Mouse (Mus musculus) forebrain, embryonic 15.5 days (tissue): ENCODE results near the gene Myo3b. TPM values are rescaled to one million over a fixed set of nuclear protein-coding genes. Genes with fewer than 3 reads are reported as not detected.

Experiments
- ATAC-seq: fragments of 200-750 bp; cut with Nextera tagmentation; replicated peaks from 2 replicates; pipeline ENCODE4 v1.8.0; 2017; ENCODE audit warnings: mild to moderate bottlenecking, moderate TSS enrichment, moderate library complexity
- H3K27ac ChIP-seq: fragments of 300-500 bp; sonication (generic); replicated peaks from 2 replicates; pipeline ENCODE4 v1.5.1; 2015; ENCODE audit warnings: mild to moderate bottlenecking, inconsistent platforms
- H3K27me3 ChIP-seq: fragments of 300-500 bp; sonication (generic); 2 replicates; pipeline ENCODE4 v1.6.1; 2015; ENCODE audit warnings: inconsistent platforms
- H3K36me3 ChIP-seq: fragments of 300-500 bp; sonication (generic); 2 replicates; pipeline ENCODE4 v1.6.1; 2015; ENCODE audit warnings: mild to moderate bottlenecking, inconsistent platforms
- H3K4me1 ChIP-seq: fragments of 300-500 bp; sonication (generic); 2 replicates; pipeline ENCODE4 v1.6.1; 2015; ENCODE audit warnings: inconsistent platforms
- H3K4me2 ChIP-seq: fragments of 300-500 bp; sonication (generic); replicated peaks from 2 replicates; pipeline ENCODE4 v1.6.1; 2015; ENCODE audit warnings: mild to moderate bottlenecking, inconsistent platforms
- H3K4me3 ChIP-seq: fragments of 300-500 bp; sonication (generic); 2 replicates; pipeline ENCODE4 v1.5.1; 2015; ENCODE audit warnings: mild to moderate bottlenecking, inconsistent platforms
- H3K9ac ChIP-seq: fragments of 300-500 bp; sonication (generic); replicated peaks from 2 replicates; pipeline ENCODE4 v1.6.1; 2015; ENCODE audit warnings: mild to moderate bottlenecking, inconsistent platforms
- H3K9me3 ChIP-seq: fragments of 300-500 bp; sonication (generic); 2 replicates; pipeline ENCODE4 v1.6.1; 2016; ENCODE audit warnings: inconsistent platforms
- WGBS: fragments of 180-500 bp; shearing (Covaris S2); methylation state at CpG from one replicate; pipeline ENCODE4 v1.1.7; 2015; ENCODE audit warnings: mixed read lengths; 5-methylcytosine and 5-hydroxymethylcytosine counted together
- polyA plus RNA-seq: library from polyadenylated mRNA; unstranded; fragments of >200 nt; fragmentation: Nextera tagmentation; extraction: Ambion mirVana; gene quantifications from 2 replicates; pipeline ENCODE4 v1.2.1, GENCODE M21; 2015

Myo3b gene
- polyA plus RNA-seq, 1 experiment from 2014 or later: 0.24 TPM

DNA sequence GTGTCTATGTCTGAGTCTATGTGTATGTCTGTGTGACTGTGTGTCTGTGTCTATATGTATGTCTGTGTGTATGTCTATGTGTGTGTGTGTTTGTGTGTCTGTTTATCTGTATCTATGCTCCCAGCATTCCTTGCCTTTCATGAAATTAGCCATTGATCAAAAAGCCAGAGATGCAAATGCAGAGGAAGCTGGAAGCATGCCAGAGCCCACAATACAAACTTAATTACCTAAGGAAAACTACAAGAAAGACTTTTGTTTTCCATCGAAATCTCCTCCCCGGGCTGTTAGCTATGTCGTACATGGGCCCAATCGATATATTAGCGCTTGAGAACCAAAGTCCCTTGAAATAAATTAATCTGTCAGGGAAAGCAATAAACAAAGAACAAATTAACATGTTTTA, 367.9 kb downstream of the Myo3b start:
- Histone ChIP-seq H3K27me3 (no peaks in the 10 kb centered on the region), H3K4me3 (no peak overlapping the region), H3K4me2 (no peak overlapping the region), H3K36me3 (no peaks in the 10 kb centered on the region), H3K9ac (no peak overlapping the region), H3K4me1 (peaks cover 17% of the 10 kb centered on the region), H3K9me3 (no peaks in the 10 kb centered on the region), H3K27ac (no peak overlapping the region)
- ATAC-seq: no peak
- WGBS: 10% methylated on average over 5 of the region's 5 CpGs

GRCm38 (mm10) chr2:70407729-70408128, 368.8 kb downstream of the Myo3b start:
- ATAC-seq: peak; percentile 8; the same call in 1 of the 2 replicates

DNA sequence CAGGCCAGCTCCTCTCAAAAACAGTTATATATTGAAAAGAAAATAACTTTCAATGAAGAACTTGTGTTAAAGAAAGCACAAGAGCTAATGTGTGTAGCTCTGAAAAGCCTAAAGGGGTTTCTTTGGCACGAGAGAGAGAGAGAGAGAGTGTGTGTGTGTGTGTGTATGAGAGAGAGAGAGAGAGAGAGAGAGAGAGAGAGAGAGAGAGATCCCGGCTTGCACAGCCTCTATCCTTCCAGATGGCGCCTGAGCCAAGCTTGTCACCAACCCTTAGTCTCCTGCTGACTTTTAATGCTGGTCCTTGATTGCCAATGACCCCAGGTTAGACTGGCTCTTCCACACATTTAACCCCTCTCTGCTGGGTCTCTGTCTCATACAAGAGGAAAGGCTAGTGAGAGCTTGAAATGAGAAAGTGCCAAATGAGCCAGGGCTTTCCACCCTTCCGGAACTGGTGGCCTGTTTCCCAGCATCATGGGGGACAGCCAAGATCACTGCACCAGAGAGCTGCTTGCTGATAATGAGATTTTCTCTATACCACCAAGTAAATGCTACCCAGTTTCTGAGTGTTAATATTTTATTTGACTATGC, 371.5 kb downstream of the Myo3b start:
- H3K9me3 ChIP-seq: no peaks in the 10 kb centered on the region
- H3K27ac ChIP-seq: peak overlapping the region; percentile 50; the same call in 1 of the 2 replicates
- H3K27me3 ChIP-seq: no peaks in the 10 kb centered on the region
- H3K4me2 ChIP-seq: no peak overlapping the region
- H3K4me3 ChIP-seq: no peak overlapping the region
- H3K4me1 ChIP-seq: peaks cover 17% of the 10 kb centered on the region
- H3K36me3 ChIP-seq: no peaks in the 10 kb centered on the region
- ATAC-seq: 0 out of 2 replicates have a peak, but pooled peaks have one; percentile 32
- H3K9ac ChIP-seq: no peak overlapping the region
- WGBS: 43% methylated on average over 4 of the region's 4 CpGs

More at GRCm38 (mm10) chr2:70407729-70408128, 368.8 kb downstream of the Myo3b start:
- H3K27ac ChIP-seq: no peak overlapping the region
- no peaks in the 10 kb centered on the region for H3K27me3 ChIP-seq
- no peak overlapping the region for H3K9ac ChIP-seq
- peaks cover 17% of the 10 kb centered on the region for H3K4me1 ChIP-seq
- H3K9me3 ChIP-seq: no peaks in the 10 kb centered on the region
- no peak overlapping the region for H3K4me3 ChIP-seq
- H3K36me3 ChIP-seq: no peaks in the 10 kb centered on the region
- WGBS: 53% methylated on average over 5 of the region's 5 CpGs
- H3K4me2 ChIP-seq: no peak overlapping the region

GRCm38 (mm10) chr2:70412315-70412714, 373.4 kb downstream of the Myo3b start:
- no peaks in the 10 kb centered on the region for H3K27me3 ChIP-seq
- no peak overlapping the region for H3K27ac ChIP-seq
- H3K36me3 ChIP-seq: no peaks in the 10 kb centered on the region
- H3K9ac ChIP-seq: no peak overlapping the region
- 80% methylated on average over 13 of the region's 13 CpGs for WGBS
- H3K4me1 ChIP-seq: peaks cover 10% of the 10 kb centered on the region
- H3K4me2 ChIP-seq: no peak overlapping the region
- ATAC-seq: no peak
- no peak overlapping the region for H3K4me3 ChIP-seq
- no peaks in the 10 kb centered on the region for H3K9me3 ChIP-seq

DNA sequence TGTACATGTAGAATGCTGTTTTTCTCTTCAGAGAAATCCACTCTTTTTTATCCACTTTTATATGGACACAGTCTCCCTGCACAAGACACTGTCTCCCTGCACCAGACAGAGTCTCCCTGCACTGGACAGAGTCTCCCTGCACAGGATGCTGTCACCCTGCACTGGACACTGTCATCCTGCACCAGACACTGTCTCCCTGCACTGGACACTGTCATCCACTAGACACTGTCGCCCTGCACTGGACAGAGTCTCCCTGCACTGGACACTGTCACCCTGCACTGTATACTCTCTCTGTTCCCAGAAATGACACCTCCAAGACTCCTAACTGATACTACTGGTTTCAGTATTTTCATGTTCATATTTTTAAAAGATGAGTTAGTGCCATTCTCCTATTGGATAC, 375.5 kb downstream of the Myo3b start:
- Histone ChIP-seq H3K9ac (no peak overlapping the region), H3K36me3 (no peaks in the 10 kb centered on the region), H3K4me2 (no peak overlapping the region), H3K27ac (no peak overlapping the region), H3K9me3 (no peaks in the 10 kb centered on the region), H3K4me3 (no peak overlapping the region), H3K4me1 (0 out of 2 replicates have a peak, but pooled peaks cover 4% of the 10 kb centered on the region), H3K27me3 (no peaks in the 10 kb centered on the region)
- ATAC-seq: no peak
- 92% methylated on average over 1 of the region's 1 CpGs for WGBS

- Histone ChIP-seq H3K4me2 (no peak overlapping the region), H3K4me3 (no peak overlapping the region), H3K27ac (no peak overlapping the region), H3K4me1 (0 out of 2 replicates have a peak, but pooled peaks cover 2% of the 10 kb centered on the region), H3K9ac (no peak overlapping the region), H3K9me3 (no peaks in the 10 kb centered on the region), H3K36me3 (no peaks in the 10 kb centered on the region), H3K27me3 (no peaks in the 10 kb centered on the region)
- no peak for ATAC-seq
- WGBS: 88% methylated on average over 1 of the region's 1 CpGs
Measured at GRCm38 (mm10) chr2:70415521-70415920, 376.6 kb downstream of the Myo3b start.

DNA sequence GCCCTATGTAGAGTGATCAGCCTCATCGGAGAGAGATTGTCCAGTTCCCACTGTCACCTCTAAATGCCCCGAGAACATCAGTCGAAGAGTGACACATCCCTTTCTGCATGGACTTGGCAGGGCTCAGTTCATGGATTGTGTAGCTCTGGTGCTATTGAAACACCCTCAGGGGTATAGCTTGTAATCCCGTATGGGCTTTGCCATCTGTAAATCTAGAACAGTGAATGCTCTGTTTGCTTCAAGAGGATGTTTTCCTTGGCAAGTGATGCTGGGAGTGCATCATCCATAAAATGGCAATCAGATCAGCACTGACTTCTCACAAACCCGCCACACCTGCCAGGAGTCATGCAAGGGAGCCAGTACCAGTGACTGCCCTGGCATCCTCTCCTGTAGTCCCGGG, 380.4 kb downstream of the Myo3b start:
- ATAC-seq: no peak
- Histone ChIP-seq H3K9me3 (no peaks in the 10 kb centered on the region), H3K4me1 (no peaks in the 10 kb centered on the region), H3K27me3 (no peaks in the 10 kb centered on the region), H3K36me3 (no peaks in the 10 kb centered on the region), H3K4me3 (no peak overlapping the region), H3K9ac (no peak overlapping the region), H3K4me2 (no peak overlapping the region), H3K27ac (no peak overlapping the region)
- WGBS: 84% methylated on average over 6 of the region's 6 CpGs

DNA sequence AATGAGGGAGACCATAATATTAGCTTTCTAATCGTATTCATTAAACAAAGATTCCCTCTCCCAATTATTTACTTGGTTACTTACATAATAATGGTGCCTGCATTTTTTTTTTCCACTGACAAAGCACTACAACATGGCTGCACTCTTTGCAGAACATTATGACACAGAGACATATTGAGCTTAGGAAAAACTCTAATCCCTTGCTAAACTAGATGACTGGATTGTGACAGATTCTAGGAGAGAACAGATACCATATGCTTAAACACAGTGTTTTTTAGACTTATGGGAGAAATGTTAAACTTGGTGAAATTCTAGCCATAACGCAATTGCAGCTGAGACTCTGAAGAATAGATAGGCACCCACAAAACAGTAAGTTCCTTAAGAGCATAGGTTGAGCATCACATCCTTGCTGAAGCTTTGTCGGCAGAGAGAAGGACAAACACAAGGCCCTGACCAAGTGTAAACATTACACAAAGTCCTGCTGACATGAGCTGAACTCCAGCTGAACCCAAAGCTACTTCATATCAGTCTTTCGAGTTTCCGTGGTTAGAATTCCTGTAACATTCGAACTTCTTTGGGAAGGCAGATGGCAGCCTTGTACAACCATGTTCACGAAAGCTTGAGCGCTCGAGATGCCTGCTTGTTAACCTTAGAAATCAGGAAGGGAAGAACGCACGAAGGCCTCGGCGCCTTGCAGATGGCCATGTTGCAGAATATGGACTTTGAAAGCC, 382.4 kb downstream of the Myo3b start:
- ATAC-seq: no peak
- no peak overlapping the region for H3K4me2 ChIP-seq
- H3K27me3 ChIP-seq: no peaks in the 10 kb centered on the region
- 87% methylated on average over 13 of the region's 13 CpGs for WGBS
- no peak overlapping the region for H3K4me3 ChIP-seq
- no peaks in the 10 kb centered on the region for H3K9me3 ChIP-seq
- H3K27ac ChIP-seq: no peak overlapping the region
- H3K9ac ChIP-seq: no peak overlapping the region
- H3K4me1 ChIP-seq: no peaks in the 10 kb centered on the region
- H3K36me3 ChIP-seq: no peaks in the 10 kb centered on the region

DNA sequence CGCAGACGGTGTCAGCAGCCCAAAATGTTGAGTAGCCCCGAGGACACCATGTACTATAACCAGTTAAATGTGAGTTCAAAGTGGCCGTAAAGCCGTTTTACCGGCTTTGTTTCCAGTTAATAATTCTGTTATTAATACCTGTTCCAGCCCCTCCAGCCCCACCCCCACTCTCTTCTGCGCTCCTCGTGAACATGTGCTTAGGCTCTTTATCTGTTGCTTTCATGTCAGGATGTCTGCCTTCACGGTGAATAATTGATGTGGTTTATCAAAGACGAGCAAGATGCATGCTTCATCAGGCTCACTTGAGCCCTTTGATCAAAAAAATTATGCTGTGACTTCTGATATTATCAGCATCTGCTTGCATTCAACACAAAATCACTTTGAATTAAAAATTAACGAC, 386.7 kb downstream of the Myo3b start:
- no peaks in the 10 kb centered on the region for H3K36me3 ChIP-seq
- no peaks in the 10 kb centered on the region for H3K9me3 ChIP-seq
- H3K4me2 ChIP-seq: no peak overlapping the region
- H3K27ac ChIP-seq: no peak overlapping the region
- H3K4me3 ChIP-seq: no peak overlapping the region
- 67% methylated on average over 11 of the region's 11 CpGs for WGBS
- ATAC-seq: no peak
- no peaks in the 10 kb centered on the region for H3K4me1 ChIP-seq
- no peaks in the 10 kb centered on the region for H3K27me3 ChIP-seq
- H3K9ac ChIP-seq: no peak overlapping the region

GRCm38 (mm10) chr2:70443035-70443434, 404.1 kb downstream of the Myo3b start:
- Histone ChIP-seq H3K4me1 (peaks cover 30% of the 10 kb centered on the region), H3K9me3 (no peaks in the 10 kb centered on the region), H3K4me2 (no peak overlapping the region), H3K9ac (no peak overlapping the region), H3K4me3 (no peak overlapping the region), H3K27ac (no peak overlapping the region), H3K36me3 (no peaks in the 10 kb centered on the region), H3K27me3 (no peaks in the 10 kb centered on the region)
- WGBS: 0% methylated on average over 4 of the region's 4 CpGs
- peak; percentile 74 for ATAC-seq

- peaks cover 30% of the 10 kb centered on the region for H3K4me1 ChIP-seq
- no peaks in the 10 kb centered on the region for H3K27me3 ChIP-seq
- H3K4me2 ChIP-seq: peak overlapping the region; percentile 20
- peak overlapping the region; percentile 54 for H3K27ac ChIP-seq
- H3K9me3 ChIP-seq: no peaks in the 10 kb centered on the region
- no peak overlapping the region for H3K9ac ChIP-seq
- peak; percentile 73 for ATAC-seq
- no peaks in the 10 kb centered on the region for H3K36me3 ChIP-seq
- no peak overlapping the region for H3K4me3 ChIP-seq
- 9% methylated on average over 7 of the region's 7 CpGs for WGBS
Measured at GRCm38 (mm10) chr2:70444141-70444540, 405.2 kb downstream of the Myo3b start.

DNA sequence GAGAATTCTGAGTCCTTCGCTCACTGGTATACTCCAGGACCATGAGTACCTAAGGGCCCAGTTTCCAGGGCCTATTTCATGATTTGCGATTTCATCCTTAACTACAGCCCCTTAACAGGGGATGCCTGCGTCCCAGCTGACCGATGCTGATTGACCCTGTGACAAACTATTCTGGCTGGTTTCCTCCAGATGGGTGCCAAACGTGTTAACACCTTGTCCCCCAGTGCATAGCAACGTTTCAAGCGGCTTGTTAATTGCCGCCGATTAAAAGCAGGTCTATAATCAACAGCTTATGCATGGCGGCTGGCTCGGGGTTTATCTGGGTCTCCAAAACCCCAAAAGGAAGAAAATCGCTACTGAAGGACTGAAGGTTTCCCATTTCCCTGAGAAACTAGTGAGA, 417.3 kb downstream of the Myo3b start:
- Histone ChIP-seq H3K4me1 (peaks cover 4% of the 10 kb centered on the region; the same call in 1 of the 2 replicates), H3K9ac (0 out of 2 replicates have a peak overlapping the region, but pooled peaks have one; percentile 10), H3K27me3 (peaks cover 3% of the 10 kb centered on the region; the same call in 1 of the 2 replicates), H3K27ac (no peak overlapping the region), H3K36me3 (no peaks in the 10 kb centered on the region), H3K4me3 (peak overlapping the region; percentile 20), H3K9me3 (no peaks in the 10 kb centered on the region), H3K4me2 (peak overlapping the region; percentile 38)
- 0 out of 2 replicates have a peak, but pooled peaks have one; percentile 11 for ATAC-seq
- WGBS: 9% methylated on average over 12 of the region's 12 CpGs
